Mouse (Mus musculus) kidney, adult 2 months (tissue): ENCODE measurements around the gene Myh14.

Experiments
- CTCF ChIP-seq: fragments of 200-500 bp; conservative IDR thresholded peaks from 2 replicates; pipeline ENCODE4 v1.5.1; 2011; ENCODE audit warnings: low read depth, mild to moderate bottlenecking, control low read depth, low read length, moderate library complexity, mixed read lengths; ENCODE audit not compliant: insufficient read depth, insufficient read length
- POLR2A ChIP-seq: fragments of 200-500 bp; IDR thresholded peaks from one replicate; pipeline ENCODE4 v1.6.1; 2011; ENCODE audit warnings: low read depth, low read length, control low read depth

GRCm38 (mm10) chr7:44632676-44633075 lies 38.0 kb downstream of the Myh14 start:
- no peak for TF ChIP-seq CTCF
- TF ChIP-seq POLR2A = no peak
